Mouse (Mus musculus): ENCODE measurements around the gene Atp6v1a. TPM values are rescaled to one million over a fixed set of nuclear protein-coding genes. Genes with fewer than 3 reads are reported as not detected.

Gene Atp6v1a
- total RNA-seq (2023): 32.9 to 45.0 TPM (median 36.4 TPM) in 4 replicates

DNA sequence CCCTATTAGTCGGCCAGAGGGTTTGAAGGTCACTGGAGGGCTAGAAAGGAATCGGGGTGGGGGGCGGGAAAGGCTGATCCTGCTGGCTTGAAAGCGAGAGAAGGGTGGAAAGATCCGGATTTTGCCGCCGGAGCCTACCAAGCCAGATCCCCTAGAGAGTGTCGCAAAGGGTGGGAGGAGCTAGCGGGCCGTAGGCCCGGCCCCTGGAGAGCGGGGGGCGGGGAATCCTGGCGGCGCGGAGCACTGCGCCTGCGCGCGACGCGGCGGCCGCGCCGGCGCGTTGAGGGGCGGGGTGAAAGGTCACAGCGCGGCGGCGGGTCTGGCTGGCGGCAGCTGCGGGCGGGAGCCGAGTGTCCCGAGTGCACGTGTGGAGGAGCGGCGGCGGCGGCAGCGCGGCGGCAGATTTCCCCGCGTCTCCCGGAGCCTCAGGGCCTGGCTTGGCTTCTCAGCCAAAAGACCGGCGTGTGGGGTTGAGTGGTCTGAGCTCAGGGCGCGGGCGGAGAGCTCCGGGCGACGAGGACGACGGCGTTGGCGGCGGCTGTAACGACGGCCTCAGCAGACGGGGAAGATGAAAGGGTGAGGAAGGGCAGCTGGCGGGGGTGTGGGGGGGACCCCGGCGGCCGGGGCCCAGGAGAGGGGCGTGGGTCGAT lies at the start of gene Atp6v1a, which contains the start of gene Naa50:
TSS of gene Atp6v1a (minus strand) at position 170 of the 650 bp plus-strand sequence.
TSS of gene Naa50 (plus strand) at position 295 of the 650 bp plus-strand sequence.

DNA sequence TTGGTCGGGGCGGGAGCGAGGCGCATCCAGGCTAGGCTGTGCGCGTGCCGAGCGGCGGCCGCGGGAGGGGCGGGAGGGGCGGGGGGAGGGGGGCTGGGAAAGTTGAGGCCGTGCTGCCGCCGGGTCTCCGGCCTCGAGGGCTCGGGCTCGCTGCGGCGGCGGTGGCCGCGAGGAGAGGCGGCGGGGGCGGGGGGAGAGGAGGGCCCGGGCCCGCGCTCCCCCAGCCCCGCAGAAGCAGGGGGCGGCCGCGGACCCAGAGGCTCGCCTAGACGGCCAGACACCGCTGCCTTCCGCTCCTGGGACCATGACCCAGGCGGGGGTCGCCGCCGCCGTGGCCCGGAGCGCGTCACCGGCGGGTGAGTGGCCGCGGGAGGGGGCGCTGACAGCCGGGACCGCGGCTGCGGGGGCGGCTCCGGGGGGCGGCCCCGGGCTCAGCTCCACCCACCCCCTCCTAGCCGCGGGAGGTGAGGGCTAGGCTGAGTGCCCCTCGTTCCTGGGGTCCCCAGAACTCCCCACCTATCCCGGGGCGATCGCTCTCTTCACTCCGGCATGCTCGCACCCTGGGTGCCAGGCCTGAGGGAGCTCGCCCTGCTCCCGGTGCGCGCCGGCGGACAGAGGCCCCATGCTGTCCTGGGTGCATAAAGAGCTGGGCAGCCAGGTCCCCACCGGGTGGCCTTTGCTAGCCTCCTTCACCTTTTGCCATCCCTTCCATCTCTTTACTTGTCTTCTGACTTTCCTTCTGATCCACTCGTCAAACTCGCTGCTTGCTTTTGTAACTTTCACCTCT lies 33.8 kb upstream of the Atp6v1a start, which contains the start of gene Usf3:
TSS of gene Usf3 (plus strand) at position 92 of the 787 bp plus-strand sequence.

DNA sequence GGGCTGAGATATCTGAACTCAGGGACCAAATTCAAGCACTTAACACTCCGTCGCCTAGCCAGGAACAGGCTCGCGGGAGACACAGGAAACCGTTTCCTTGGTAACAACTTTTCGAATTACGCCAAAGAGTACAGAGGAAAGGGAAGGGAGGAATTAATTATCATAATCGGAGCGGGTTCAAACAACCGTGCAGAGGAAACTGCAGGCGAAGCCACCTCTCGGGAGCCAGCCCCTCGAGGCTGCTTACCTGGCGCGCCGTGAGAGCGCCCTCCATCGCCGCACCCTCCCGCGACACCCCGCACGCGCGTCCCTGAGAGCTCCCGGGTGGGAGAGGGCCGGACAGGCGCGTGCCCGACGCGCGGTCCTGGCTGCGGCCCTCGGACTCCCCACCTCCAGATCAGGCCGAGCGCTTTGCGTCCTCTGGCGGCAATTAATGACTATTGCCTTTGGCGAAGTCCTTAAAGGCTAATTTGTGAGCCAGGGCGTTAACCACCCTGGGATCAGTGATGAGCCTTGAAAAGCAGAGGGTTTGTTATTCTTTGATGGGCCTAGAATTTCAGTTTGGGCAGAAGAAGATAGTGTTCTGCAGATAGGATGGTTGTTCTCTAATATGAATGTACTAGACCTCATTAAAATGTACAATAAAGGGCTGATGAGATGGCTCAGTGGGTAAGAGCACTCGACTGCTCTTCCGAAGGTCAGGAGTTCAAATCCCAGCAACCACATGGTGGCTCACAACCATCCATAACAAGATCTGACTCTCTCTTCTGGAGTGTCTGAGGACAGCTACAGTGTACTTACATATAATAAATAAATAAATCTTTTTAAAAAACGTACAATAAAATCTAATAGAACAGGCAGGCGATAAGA lies 76.2 kb downstream of the Atp6v1a start, which contains the start of gene Gramd1c:
TSS of gene Gramd1c (minus strand) at position 321 of the 870 bp plus-strand sequence.

Other genes with a start within 250 kb of the Atp6v1a start
- gene Ccdc191, start 249.9 kb downstream of the Atp6v1a start, total RNA-seq (2023): 7.2 to 11.2 TPM (median 9.9 TPM) in 4 replicates
- 43.0 to 73.4 TPM (median 57.5 TPM) in 4 replicates for gene Qtrt2, start 212.9 kb downstream of the Atp6v1a start, total RNA-seq (2023)
- gene Zdhhc23, start 159.9 kb downstream of the Atp6v1a start, total RNA-seq (2023): 9.2 to 12.6 TPM (median 11.6 TPM) in 4 replicates
- 1.7 to 3.8 TPM (median 2.4 TPM) in 4 replicates for gene Gramd1c, start 76.4 kb downstream of the Atp6v1a start, total RNA-seq (2023)
- 44.9 to 48.6 TPM (median 46.7 TPM) in 4 replicates for gene Naa50, start 125 bp upstream of the Atp6v1a start, total RNA-seq (2023)
- 51.5 to 55.2 TPM (median 54.1 TPM) in 4 replicates for gene Usf3, start 33.5 kb upstream of the Atp6v1a start, total RNA-seq (2023)
- gene Sidt1, start 193.5 kb upstream of the Atp6v1a start, total RNA-seq (2023): 15.0 to 22.7 TPM (median 16.2 TPM) in 4 replicates
- 27.0 to 36.5 TPM (median 31.8 TPM) in 4 replicates for gene Spice1, start 207.4 kb upstream of the Atp6v1a start, total RNA-seq (2023)